In the genomic region with DNA sequence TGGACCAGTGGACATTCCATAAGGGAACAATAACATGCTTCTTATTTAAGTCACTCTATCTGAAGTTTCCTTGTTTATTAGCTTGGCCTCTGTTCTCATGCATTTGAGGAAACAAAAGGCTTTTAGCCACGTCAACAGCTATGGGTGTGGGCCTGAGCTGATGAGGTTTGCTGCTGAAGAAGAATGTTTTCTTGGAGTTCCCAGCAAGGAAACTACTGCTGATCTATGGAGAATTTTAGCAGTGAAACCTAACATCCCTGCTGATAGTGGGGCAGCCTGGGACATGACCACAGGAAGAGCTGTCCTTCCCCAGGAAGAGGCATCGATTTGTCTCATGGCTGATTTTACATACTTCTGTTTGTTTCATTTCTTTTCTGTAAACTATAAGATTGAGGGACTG, we compare ENCODE assay signal across 26 mouse cellular contexts. TPM values are rescaled to one million over a fixed set of nuclear protein-coding genes. Genes with fewer than 3 reads are reported as not detected.
DNase-seq lines count a peak whose midpoint lies in the region; ATAC-seq and TF ChIP-seq lines count a peak whose summit lies in the region.
"Had no signal": no experiment of that assay in that cellular context is flagged by ENCODE, and none has a peak within 500 bp of the region (broad histone marks: within the 10 kb centered on the region; RNA-seq: fewer than 3 reads in every experiment).

No protein-coding gene starts in this region.

- H3K79me2 ChIP-seq in liver, adult 2 months (ENCODE audit: control insufficient read depth, insufficient read depth, low read length), result no peaks in the 10 kb centered on the region
- H3K79me2 ChIP-seq in macrophage (ENCODE audit: inconsistent target), result no peaks in the 10 kb centered on the region

- no peaks in the 10 kb centered on the region for H3K36me3 ChIP-seq in liver, adult 2 months (ENCODE audit: control insufficient read depth, insufficient read depth, low read length)
- no peaks in the 10 kb centered on the region for H3K36me3 ChIP-seq in liver, embryonic 11.5 days (ENCODE audit: control insufficient read depth, insufficient read depth, low read length)
- no peaks in the 10 kb centered on the region for H3K36me3 ChIP-seq in macrophage (ENCODE audit: inconsistent target)
- no peaks in the 10 kb centered on the region for H3K36me3 ChIP-seq in hindbrain, embryonic 13.5 days
- H3K36me3 ChIP-seq: embryonic facial prominence, embryonic 12.5 days; forebrain, embryonic 12.5 days; G1E; heart, embryonic 12.5 days; kidney, embryonic 15.5 days had no signal

- no peak overlapping the region for H3K9ac ChIP-seq in liver, adult 2 months (ENCODE audit: low read depth, low read length)
- H3K9ac ChIP-seq in liver, embryonic 11.5 days (ENCODE audit: low read depth, low read length), result no peak overlapping the region
- no peak overlapping the region for H3K9ac ChIP-seq in hindbrain, embryonic 13.5 days
- H3K9ac ChIP-seq: embryonic facial prominence, embryonic 12.5 days; forebrain, embryonic 12.5 days; heart, embryonic 12.5 days; kidney, embryonic 15.5 days had no signal

- H3K27ac ChIP-seq in liver, adult 2 months (replicated peaks; ENCODE audit: insufficient read depth, low read depth, low read length), result peak overlapping the region; percentile 72
- no peak overlapping the region for H3K27ac ChIP-seq in liver, embryonic 11.5 days (ENCODE audit: low read depth, low read length)
- H3K27ac ChIP-seq in bone marrow, adult 2 months (ENCODE audit: control insufficient read depth, insufficient read depth, low read depth, low read length, poor library complexity), result peak overlapping the region; percentile 34; the same call in 1 of the 2 replicates
- H3K27ac ChIP-seq in brown adipose tissue, adult 24 weeks (replicated peaks; ENCODE audit: low read depth, low read length), result peak overlapping the region; percentile 70
- peak overlapping the region; percentile 66 for H3K27ac ChIP-seq in macrophage
- H3K27ac ChIP-seq in hindbrain, embryonic 13.5 days, result no peak overlapping the region
- H3K27ac ChIP-seq: embryonic facial prominence, embryonic 12.5 days; forebrain, embryonic 12.5 days; kidney, embryonic 15.5 days had no signal

- H3K9me3 ChIP-seq in liver, embryonic 11.5 days (ENCODE audit: control insufficient read depth, low read length), result no peaks in the 10 kb centered on the region
- no peaks in the 10 kb centered on the region for H3K9me3 ChIP-seq in hindbrain, embryonic 13.5 days
- H3K9me3 ChIP-seq: embryonic facial prominence, embryonic 12.5 days; forebrain, embryonic 12.5 days; G1E; heart, embryonic 12.5 days; kidney, embryonic 15.5 days had no signal

- no peak for ATAC-seq in liver, embryonic 11.5 days (replicated peaks; ENCODE audit: low FRiP score)
- ATAC-seq in hindbrain, embryonic 13.5 days (ENCODE audit: low FRiP score), result no peak
- ATAC-seq: intestine, postnatal 0 days; midbrain, embryonic 16.5 days; Patski had no signal

- 70% methylated on average over 2 of the region's 2 CpGs for WGBS in liver, adult 2 months
- WGBS in liver, embryonic 11.5 days, result 82% methylated on average over 2 of the region's 2 CpGs
- 55% methylated on average over 2 of the region's 2 CpGs for WGBS in bone marrow, adult 2 months
- WGBS in macrophage (ENCODE audit: missing documents), result 39% methylated on average over 2 of the region's 2 CpGs
- WGBS in hindbrain, embryonic 13.5 days, result 82% methylated on average over 2 of the region's 2 CpGs

- DNase-seq in liver, adult 2 months (ENCODE audit: extremely low read depth, low read depth, low spot score), result no peak
- DNase-seq in liver, embryonic 11.5 days (ENCODE audit: low spot score), result no peak
- no peak for DNase-seq in embryo, embryonic 10.5 days (ENCODE audit: low spot score)
- DNase-seq: adrenal gland, postnatal 36 days; B cell, adult 2 months; cerebellum, adult 18-20 months; cerebellum, postnatal 14 days; heart, postnatal 10 days; kidney, postnatal 4 days; right cerebral cortex, adult 18-20 months; right cerebral cortex, postnatal 4 days; thymus, adult 2 months had no signal

- no peak for TF ChIP-seq CTCF in liver, adult 2 months (IDR thresholded peaks at IDR 0.05; ENCODE audit: low read depth, low read length)
- TF ChIP-seq CTCF in bone marrow, adult 2 months (IDR thresholded peaks at IDR 0.05; ENCODE audit: control insufficient read depth, insufficient read depth, low read length), result no peak

- TF ChIP-seq POLR2A in liver, adult 2 months (IDR thresholded peaks at IDR 0.05; ENCODE audit: extremely low read depth, insufficient read depth, low read length), result no peak
- TF ChIP-seq POLR2A in bone marrow, adult 2 months (IDR thresholded peaks at IDR 0.05; ENCODE audit: borderline replicate concordance, control insufficient read depth, low read depth, low read length), result no peak

- H3K4me3 ChIP-seq in liver, adult 2 months (ENCODE audit: insufficient read depth, low read depth, low read length), result no peak overlapping the region
- H3K4me3 ChIP-seq in liver, embryonic 11.5 days (ENCODE audit: low read depth, low read length), result no peak overlapping the region
- no peak overlapping the region for H3K4me3 ChIP-seq in bone marrow, adult 2 months (replicated peaks; ENCODE audit: control insufficient read depth, low read depth, low read length)
- H3K4me3 ChIP-seq in brown adipose tissue, adult 24 weeks (ENCODE audit: insufficient read depth, low read depth, low read length), result no peak overlapping the region
- no peak overlapping the region for H3K4me3 ChIP-seq in macrophage (ENCODE audit: inconsistent target)
- H3K4me3 ChIP-seq in hindbrain, embryonic 13.5 days, result no peak overlapping the region
- H3K4me3 ChIP-seq: embryonic facial prominence, embryonic 12.5 days; erythroblast, embryonic 14.5 days; forebrain, embryonic 12.5 days; heart, embryonic 12.5 days; kidney, embryonic 15.5 days had no signal

- H3K4me1 ChIP-seq in liver, adult 2 months (ENCODE audit: control insufficient read depth, insufficient read depth, low read length), result no peaks in the 10 kb centered on the region
- no peaks in the 10 kb centered on the region for H3K4me1 ChIP-seq in liver, embryonic 11.5 days (replicated peaks; ENCODE audit: control insufficient read depth, insufficient read depth, low read length)
- H3K4me1 ChIP-seq in bone marrow, adult 2 months (ENCODE audit: control insufficient read depth, insufficient read depth, low read length), result peaks cover 3% of the 10 kb centered on the region; the same call in 1 of the 2 replicates
- no peaks in the 10 kb centered on the region for H3K4me1 ChIP-seq in brown adipose tissue, adult 24 weeks (ENCODE audit: control insufficient read depth, insufficient read depth, insufficient read length, low read length)
- no peaks in the 10 kb centered on the region for H3K4me1 ChIP-seq in hindbrain, embryonic 13.5 days (replicated peaks)
- H3K4me1 ChIP-seq: embryonic facial prominence, embryonic 12.5 days; forebrain, embryonic 12.5 days; heart, embryonic 12.5 days; kidney, embryonic 15.5 days had no signal

- no peaks in the 10 kb centered on the region for H3K27me3 ChIP-seq in liver, adult 2 months (ENCODE audit: control insufficient read depth, insufficient read depth, low read length)
- H3K27me3 ChIP-seq in liver, embryonic 11.5 days (replicated peaks; ENCODE audit: control insufficient read depth, insufficient read depth, low read length), result no peaks in the 10 kb centered on the region
- no peaks in the 10 kb centered on the region for H3K27me3 ChIP-seq in hindbrain, embryonic 13.5 days
- H3K27me3 ChIP-seq: CH12.LX; embryonic facial prominence, embryonic 12.5 days; forebrain, embryonic 12.5 days; heart, embryonic 12.5 days; kidney, embryonic 15.5 days; Patski had no signal

- no peak overlapping the region for H3K4me2 ChIP-seq in liver, embryonic 11.5 days
- no peak overlapping the region for H3K4me2 ChIP-seq in hindbrain, embryonic 13.5 days
- H3K4me2 ChIP-seq: embryonic facial prominence, embryonic 12.5 days; forebrain, embryonic 12.5 days; heart, embryonic 12.5 days; kidney, embryonic 15.5 days had no signal

RNA-seq across cellular contexts. Expression of a gene that starts 10.8 kb away (rescaled TPM):
- total RNA-seq in liver, adult 2 months (2014; rRNA removed), result 24.2 and 30.6 TPM in 2 replicates
- 32.6 and 45.1 TPM in 2 replicates for polyA plus RNA-seq in liver, adult 2 months (2012; rRNA removed)
- 39.2 and 48.1 TPM in 2 replicates for polyA plus RNA-seq in liver, embryonic 11.5 days (2014; fragmentation: Nextera tagmentation; extraction: Ambion mirVana)
- polyA plus RNA-seq in bone marrow, adult 2 months (2011; ENCODE audit: insufficient read depth, insufficient read length, low replicate concordance, missing spikeins), result 5.5 and 10.9 TPM in 2 replicates
- polyA plus RNA-seq in brown adipose tissue, adult 24 weeks (2012; ENCODE audit: insufficient read depth, insufficient read length, missing spikeins), result 13.4 and 19.8 TPM in 2 replicates
- 10 to 100 TPM in 25 of 26 experiments, 1 to 10 TPM in 1; 9.9 to 68.1 (median 29.1) TPM for total RNA-seq in macrophage (2018; cell fraction: chromatin; rRNA removed)
- 10 to 100 TPM; 15.2 to 29.7 (median 24.6) TPM for total RNA-seq in macrophage (2018; cell fraction: cytosol; rRNA removed)
- 10 to 100 TPM; 10.8 to 46.0 (median 24.5) TPM for total RNA-seq in macrophage (2018; cell fraction: nucleus; rRNA removed)
- 23.1 to 31.1 TPM (median 25.0 TPM) in 3 replicates for polyA plus RNA-seq in macrophage (2018)
- 36.6 and 45.5 TPM in 2 replicates for polyA plus RNA-seq in hindbrain, embryonic 13.5 days (2015; fragmentation: Nextera tagmentation; extraction: Ambion mirVana)

RNA-seq across cellular contexts. Expression of a gene that starts 11.5 kb away (rescaled TPM):
- total RNA-seq in liver, adult 2 months (2014; rRNA removed), result 42.2 and 54.0 TPM in 2 replicates
- polyA plus RNA-seq in liver, adult 2 months (2012; rRNA removed), result 37.9 and 38.1 TPM in 2 replicates
- polyA plus RNA-seq in liver, embryonic 11.5 days (2014; fragmentation: Nextera tagmentation; extraction: Ambion mirVana), result 94.4 and 102 TPM in 2 replicates
- polyA plus RNA-seq in bone marrow, adult 2 months (2011; ENCODE audit: insufficient read depth, insufficient read length, low replicate concordance, missing spikeins), result 38.8 and 59.9 TPM in 2 replicates
- polyA plus RNA-seq in brown adipose tissue, adult 24 weeks (2012; ENCODE audit: insufficient read depth, insufficient read length, missing spikeins), result 40.3 and 42.7 TPM in 2 replicates
- total RNA-seq in macrophage (2018; cell fraction: chromatin; rRNA removed), result 100 to 1,000 TPM in 14 of 26 experiments, 10 to 100 TPM in 12; 26.9 to 211 (median 111) TPM
- 100 to 1,000 TPM in 15 of 26 experiments, 10 to 100 TPM in 11; 67.4 to 191 (median 114) TPM for total RNA-seq in macrophage (2018; cell fraction: cytosol; rRNA removed)
- total RNA-seq in macrophage (2018; cell fraction: nucleus; rRNA removed), result 100 to 1,000 TPM in 9 of 26 experiments, 10 to 100 TPM in 17; 45.9 to 181 (median 92.4) TPM
- 86.4 to 118 TPM (median 89.9 TPM) in 3 replicates for polyA plus RNA-seq in macrophage (2018)
- 105 and 111 TPM in 2 replicates for polyA plus RNA-seq in hindbrain, embryonic 13.5 days (2015; fragmentation: Nextera tagmentation; extraction: Ambion mirVana)

Comparison
In these comparisons a context has a peak if more than half of its experiments do, and no peak if none do; other contexts are left out.
1. H3K27ac ChIP-seq: peak in liver, adult 2 months (single experiment), bone marrow, adult 2 months (single experiment), brown adipose tissue, adult 24 weeks (single experiment) and macrophage (single experiment); none in liver, embryonic 11.5 days (single experiment) and hindbrain, embryonic 13.5 days (single experiment).